Mouse (Mus musculus) cerebellum, adult 11-12 months (tissue): ENCODE results near the gene Sptbn4.
"Not testable (repeated sequence)": the region's sequence is repeated elsewhere in the genome, so short reads cannot be mapped to it uniquely, and the experiment has no call there.

Experiments
- DNase-seq: peaks from one replicate; pipeline ENCODE4 v3.0.0; 2022

Gene Sptbn4

GRCm38 (mm10) chr7:27447419-27448286, at the start of gene Sptbn4, which contains the start of gene Blvrb:
Gene Sptbn4, minus strand, starts transcription at chr7:27447686.
Gene Blvrb, plus strand, starts transcription at chr7:27447978.
- peak; percentile 99 for DNase-seq

GRCm38 (mm10) chr7:27494659-27495367, 47.3 kb upstream of the Sptbn4 start:
- not testable (repeated sequence) for DNase-seq

- DNase-seq, result no peak
Measured at GRCm38 (mm10) chr7:27493450-27493849, 46.0 kb upstream of the Sptbn4 start.

- no peak for DNase-seq
Measured at GRCm38 (mm10) chr7:27493022-27493421, 45.5 kb upstream of the Sptbn4 start.

GRCm38 (mm10) chr7:27491856-27492255, 44.4 kb upstream of the Sptbn4 start:
- peak; percentile 51 for DNase-seq

- DNase-seq, result peak; percentile 93
Measured at GRCm38 (mm10) chr7:27490543-27491329, 43.2 kb upstream of the Sptbn4 start.

GRCm38 (mm10) chr7:27490227-27490542, 42.7 kb upstream of the Sptbn4 start:
- no peak for DNase-seq

- DNase-seq, result peak; percentile 72
Measured at GRCm38 (mm10) chr7:27489270-27489869, 41.9 kb upstream of the Sptbn4 start.

GRCm38 (mm10) chr7:27487740-27488268, 40.3 kb upstream of the Sptbn4 start:
- peak; percentile 78 for DNase-seq

- DNase-seq, result peak; percentile 100
Measured at GRCm38 (mm10) chr7:27486770-27487697, 39.5 kb upstream of the Sptbn4 start, which contains the start of gene Sertad1. Gene Sertad1, plus strand, starts transcription at chr7:27486910.

GRCm38 (mm10) chr7:27486102-27486769, 38.8 kb upstream of the Sptbn4 start:
- DNase-seq, result peak; percentile 64

GRCm38 (mm10) chr7:27483860-27484259, 36.4 kb upstream of the Sptbn4 start:
- no peak for DNase-seq

- peak; percentile 88 for DNase-seq
Measured at GRCm38 (mm10) chr7:27481627-27481969, 34.1 kb upstream of the Sptbn4 start.

GRCm38 (mm10) chr7:27480927-27481626, 33.6 kb upstream of the Sptbn4 start:
- DNase-seq, result no peak

- peak; percentile 36 for DNase-seq
Measured at GRCm38 (mm10) chr7:27480506-27480905, 33.0 kb upstream of the Sptbn4 start.

- DNase-seq, result no peak
Measured at GRCm38 (mm10) chr7:27479750-27480149, 32.3 kb upstream of the Sptbn4 start.

GRCm38 (mm10) chr7:27478561-27478960, 31.1 kb upstream of the Sptbn4 start:
- DNase-seq, result no peak

- DNase-seq, result peak; percentile 63
Measured at GRCm38 (mm10) chr7:27476098-27476635, 28.7 kb upstream of the Sptbn4 start.

- no peak for DNase-seq
Measured at GRCm38 (mm10) chr7:27475596-27475995, 28.1 kb upstream of the Sptbn4 start.

- peak; percentile 99 for DNase-seq
Measured at GRCm38 (mm10) chr7:27474490-27474954, 27.0 kb upstream of the Sptbn4 start.
